Mouse (Mus musculus) heart, embryonic 12.5 days (tissue): ENCODE measurements at regions not wholly inside any gene's neighbourhood (a gene's known extent, or its start where the extent isn't known, plus 50 kb on each side); places are given as distances from the start of the nearest gene placed in this dataset.
A peak's percentile ranks its signal among the peaks of the same experiment; 100 is the strongest.

ENCODE experiments used
- ATAC-seq: fragments of 200-750 bp; cut with Nextera tagmentation; 2 replicates; pipeline ENCODE4 v1.8.0; 2017; ENCODE audit warnings: moderate TSS enrichment, moderate library complexity; ENCODE audit not compliant: insufficient number of reproducible peaks, low FRiP score
- H3K27ac ChIP-seq: fragments of 300-500 bp; sonication (generic); 2 replicates; pipeline ENCODE4 v1.5.1; 2016; ENCODE audit warnings: mild to moderate bottlenecking, moderate library complexity; ENCODE audit not compliant: poor library complexity, severe bottlenecking
- H3K27me3 ChIP-seq: fragments of 300-500 bp; sonication (generic); replicated peaks from 2 replicates; pipeline ENCODE4 v1.6.1; 2016; ENCODE audit warnings: mild to moderate bottlenecking, moderate library complexity
- H3K36me3 ChIP-seq: fragments of 300-500 bp; sonication (generic); 2 replicates; pipeline ENCODE4 v1.6.1; 2016; ENCODE audit warnings: mild to moderate bottlenecking, moderate library complexity
- H3K4me1 ChIP-seq: fragments of 300-500 bp; sonication (generic); replicated peaks from 2 replicates; pipeline ENCODE4 v1.6.1; 2016; ENCODE audit warnings: mild to moderate bottlenecking
- H3K4me2 ChIP-seq: fragments of 300-500 bp; sonication (generic); 2 replicates; pipeline ENCODE4 v1.6.1; 2016; ENCODE audit warnings: mild to moderate bottlenecking, moderate library complexity
- H3K4me3 ChIP-seq: fragments of 300-500 bp; sonication (generic); 2 replicates; pipeline ENCODE4 v1.5.1; 2016; ENCODE audit warnings: mild to moderate bottlenecking
- H3K9ac ChIP-seq: fragments of 300-500 bp; sonication (generic); 2 replicates; pipeline ENCODE4 v1.6.1; 2016; ENCODE audit warnings: mild to moderate bottlenecking, moderate library complexity
- H3K9me3 ChIP-seq: fragments of 300-500 bp; sonication (generic); replicated peaks from 2 replicates; pipeline ENCODE4 v1.6.1; 2016; ENCODE audit warnings: mild to moderate bottlenecking, moderate library complexity
- WGBS: fragments of 180-500 bp; shearing (Covaris S2); methylation state at CpG from one replicate; pipeline ENCODE4 v1.1.7; 2016; 5-methylcytosine and 5-hydroxymethylcytosine counted together

DNA sequence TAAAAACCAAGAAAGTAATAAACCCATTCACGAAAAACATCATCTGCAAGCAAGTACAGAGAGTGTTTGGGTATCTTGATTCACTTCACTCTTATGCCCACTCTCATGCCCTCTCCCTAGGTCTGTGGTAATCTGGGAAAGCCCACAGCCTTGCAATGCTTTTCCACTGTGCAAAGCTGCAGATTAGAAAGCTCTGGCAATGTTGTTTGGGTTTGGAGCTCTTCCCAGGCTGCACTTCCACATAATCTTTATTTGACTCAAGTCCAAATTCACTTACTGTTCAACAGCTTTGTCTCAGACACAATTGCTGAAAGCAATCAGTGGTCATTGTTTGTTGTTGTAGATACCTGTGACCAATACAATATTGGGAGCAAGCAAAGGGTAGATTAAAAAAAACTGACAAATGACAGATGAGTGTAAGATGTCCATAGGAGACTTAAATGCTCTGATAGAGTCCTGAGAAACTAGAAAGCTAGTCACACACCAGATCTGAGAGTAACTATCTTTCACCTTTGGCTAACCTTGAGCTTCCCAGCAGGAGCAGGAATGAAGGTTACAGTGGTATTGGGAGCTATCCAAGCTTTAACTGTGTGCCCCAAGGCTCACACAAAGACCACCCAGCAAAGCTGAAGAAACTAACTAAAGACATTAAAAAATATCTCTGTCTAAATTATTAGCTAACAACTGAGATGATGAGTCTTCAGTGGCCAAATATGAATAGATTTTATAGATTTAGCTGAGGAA lies 325.7 kb upstream of the Klf12 start:
- no peaks in the 10 kb centered on the region for H3K9me3 ChIP-seq
- no peak overlapping the region for H3K9ac ChIP-seq
- H3K36me3 ChIP-seq, result no peaks in the 10 kb centered on the region
- H3K4me2 ChIP-seq, result no peak overlapping the region
- H3K27me3 ChIP-seq, result no peaks in the 10 kb centered on the region
- H3K4me3 ChIP-seq, result no peak overlapping the region
- WGBS, result 91% methylated on average over 1 of the region's 1 CpGs
- ATAC-seq, result no peak
- peak overlapping the region; percentile 48; the same call in 1 of the 2 replicates for H3K27ac ChIP-seq
- H3K4me1 ChIP-seq, result peaks cover 6% of the 10 kb centered on the region; the same call in 1 of the 2 replicates

DNA sequence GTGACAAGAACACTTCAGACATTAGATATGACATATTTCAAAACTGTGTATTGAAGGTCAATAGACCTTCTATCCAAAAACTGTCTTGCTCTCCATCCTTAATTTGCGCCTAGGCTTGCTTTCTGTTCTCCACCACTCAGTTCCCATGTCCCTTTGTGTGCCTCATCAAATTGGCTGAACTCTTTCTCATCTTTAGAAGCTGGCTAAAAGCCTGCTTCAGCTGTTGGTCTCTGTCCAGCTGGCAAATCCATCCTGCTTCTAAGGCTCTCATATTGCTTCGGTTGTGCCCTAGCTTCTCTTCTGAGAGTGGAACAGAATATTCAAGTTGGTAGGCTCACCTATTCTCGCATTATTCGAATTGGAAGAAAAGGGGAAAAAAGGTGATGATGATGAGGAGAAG lies 322.6 kb upstream of the Klf12 start:
- ATAC-seq, result no peak
- H3K4me3 ChIP-seq, result no peak overlapping the region
- H3K4me1 ChIP-seq, result peaks cover 6% of the 10 kb centered on the region; the same call in 1 of the 2 replicates
- no peak overlapping the region for H3K9ac ChIP-seq
- H3K27me3 ChIP-seq, result no peaks in the 10 kb centered on the region
- no peaks in the 10 kb centered on the region for H3K9me3 ChIP-seq
- WGBS, result 85% methylated on average over 4 of the region's 4 CpGs
- no peak overlapping the region for H3K27ac ChIP-seq
- H3K4me2 ChIP-seq, result no peak overlapping the region
- H3K36me3 ChIP-seq, result no peaks in the 10 kb centered on the region

DNA sequence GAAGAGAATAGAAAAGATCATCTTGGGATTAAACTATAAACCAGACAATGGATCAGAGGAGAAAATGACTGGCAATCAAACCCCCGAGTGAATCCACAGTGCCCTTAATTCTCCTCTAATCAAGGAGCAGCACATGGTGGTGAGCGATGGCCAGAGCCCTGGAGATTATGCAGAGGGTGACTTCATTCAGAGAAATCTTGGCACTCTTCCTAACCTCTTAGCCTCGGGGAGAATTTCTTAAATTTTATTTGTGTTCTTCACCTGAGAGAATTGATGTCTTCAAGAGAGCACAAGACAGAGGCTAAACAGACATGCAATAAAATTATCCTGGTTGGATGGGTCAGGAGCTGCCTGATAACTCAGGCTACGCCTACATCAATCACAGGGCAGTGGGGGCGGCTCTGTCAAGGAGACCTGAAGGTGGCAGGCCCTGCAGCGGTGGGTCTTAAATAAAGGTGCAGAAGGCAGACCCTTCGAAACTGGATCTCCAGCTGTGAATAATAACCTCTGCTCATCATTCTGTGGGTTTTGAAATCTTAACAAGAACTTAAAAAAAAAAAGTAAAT lies 316.5 kb upstream of the Klf12 start:
- Histone ChIP-seq H3K4me2 (no peak overlapping the region), H3K4me1 (peaks cover 4% of the 10 kb centered on the region; the same call in 1 of the 2 replicates), H3K9me3 (no peaks in the 10 kb centered on the region), H3K27me3 (no peaks in the 10 kb centered on the region), H3K36me3 (no peaks in the 10 kb centered on the region), H3K27ac (no peak overlapping the region), H3K4me3 (no peak overlapping the region), H3K9ac (no peak overlapping the region)
- 35% methylated on average over 7 of the region's 7 CpGs for WGBS
- ATAC-seq, result no peak

DNA sequence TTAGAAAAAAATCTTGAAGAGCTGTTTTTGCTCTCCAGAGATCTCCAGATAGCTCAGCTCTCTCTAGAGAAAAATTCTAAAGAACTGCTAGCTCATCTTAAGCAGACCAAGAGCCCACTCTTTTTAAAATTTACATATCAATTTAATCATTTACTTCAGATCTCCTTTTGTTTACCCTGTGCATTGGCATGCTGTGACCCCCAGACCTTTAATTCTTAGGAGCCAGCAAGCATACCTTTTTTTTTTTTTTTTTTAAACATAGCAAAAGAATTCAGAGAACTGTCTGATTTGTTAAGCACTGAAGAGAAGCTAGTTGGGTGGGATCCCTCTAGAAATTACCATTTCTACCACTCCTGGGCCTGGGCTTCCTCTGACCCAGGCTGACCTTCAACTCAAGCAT lies 285.5 kb upstream of the Klf12 start:
- no peaks in the 10 kb centered on the region for H3K36me3 ChIP-seq
- H3K4me2 ChIP-seq, result no peak overlapping the region
- H3K4me3 ChIP-seq, result no peak overlapping the region
- H3K27me3 ChIP-seq, result no peaks in the 10 kb centered on the region
- no peaks in the 10 kb centered on the region for H3K9me3 ChIP-seq
- H3K9ac ChIP-seq, result no peak overlapping the region
- ATAC-seq, result no peak
- no peak overlapping the region for H3K27ac ChIP-seq
- no peaks in the 10 kb centered on the region for H3K4me1 ChIP-seq

DNA sequence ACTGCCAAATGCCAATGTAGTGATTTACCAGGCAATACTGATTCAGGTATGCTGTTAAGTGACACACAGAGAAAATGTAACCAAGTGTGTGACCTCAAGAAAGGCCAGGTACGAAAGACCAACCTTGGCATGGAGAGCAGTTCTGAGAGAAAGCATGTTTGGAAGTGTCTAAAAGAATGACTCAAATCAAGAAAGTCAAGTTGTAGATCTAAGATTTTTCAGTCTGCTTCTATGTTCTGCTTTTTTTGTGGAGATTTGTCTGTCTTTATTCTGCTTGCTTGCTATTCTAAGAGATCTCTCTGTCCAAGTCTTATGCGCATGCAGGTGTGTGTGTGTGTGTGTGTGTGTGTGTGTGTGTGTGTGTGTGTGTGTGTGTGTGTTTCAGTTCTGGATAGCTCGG lies 277.4 kb upstream of the Klf12 start:
- Histone ChIP-seq H3K27me3 (no peaks in the 10 kb centered on the region), H3K4me2 (no peak overlapping the region), H3K4me3 (no peak overlapping the region), H3K9me3 (no peaks in the 10 kb centered on the region), H3K9ac (no peak overlapping the region), H3K27ac (no peak overlapping the region), H3K4me1 (peaks cover 4% of the 10 kb centered on the region; the same call in 1 of the 2 replicates), H3K36me3 (no peaks in the 10 kb centered on the region)
- 83% methylated on average over 3 of the region's 3 CpGs for WGBS
- ATAC-seq, result no peak

DNA sequence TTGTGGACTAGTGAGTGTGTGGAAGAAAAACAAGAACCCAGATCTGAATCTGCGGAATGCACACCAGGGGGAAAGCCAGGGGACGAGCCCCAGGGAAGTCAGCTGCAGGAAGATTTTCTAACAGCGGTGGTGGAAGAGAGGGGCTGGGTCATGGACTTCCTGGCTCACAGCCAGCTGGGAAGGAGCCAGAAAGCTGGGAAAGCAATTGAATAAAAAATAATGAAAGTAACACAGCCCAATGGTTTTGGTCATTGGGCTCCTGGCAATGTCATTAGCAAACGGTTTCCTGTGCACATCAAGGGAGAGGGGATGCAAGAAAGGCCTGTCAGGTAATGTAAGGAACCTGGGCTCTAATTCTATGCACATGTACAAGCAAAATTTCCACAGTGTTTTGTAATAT lies 273.9 kb upstream of the Klf12 start:
- Histone ChIP-seq H3K27me3 (no peaks in the 10 kb centered on the region), H3K27ac (no peak overlapping the region), H3K9me3 (no peaks in the 10 kb centered on the region), H3K36me3 (no peaks in the 10 kb centered on the region), H3K9ac (no peak overlapping the region), H3K4me2 (peak overlapping the region; percentile 44), H3K4me1 (peaks cover 4% of the 10 kb centered on the region; the same call in 1 of the 2 replicates), H3K4me3 (no peak overlapping the region)
- 0 out of 2 replicates have a peak, but pooled peaks have one; percentile 53 for ATAC-seq
- WGBS, result 12% methylated on average over 4 of the region's 4 CpGs

DNA sequence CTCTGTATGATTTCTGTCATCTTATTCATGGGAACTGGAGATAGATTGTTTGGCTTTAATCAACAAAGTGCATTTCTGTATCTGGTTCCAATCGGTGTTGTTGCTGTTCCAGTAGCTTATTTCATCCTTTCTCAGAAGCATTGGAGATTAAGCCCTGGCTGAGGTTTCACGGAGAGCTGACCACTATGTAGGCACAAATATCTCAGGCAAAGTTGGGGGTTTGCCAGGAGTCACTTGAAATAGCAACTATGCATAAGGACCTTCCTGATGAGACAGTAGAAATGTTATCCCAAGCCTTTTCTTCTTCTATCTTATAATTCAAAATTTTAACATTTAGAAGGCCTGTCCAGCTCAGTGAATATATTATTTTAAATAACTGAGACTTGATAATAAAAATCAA lies 268.0 kb upstream of the Klf12 start:
- no peak overlapping the region for H3K4me2 ChIP-seq
- H3K9me3 ChIP-seq, result no peaks in the 10 kb centered on the region
- no peaks in the 10 kb centered on the region for H3K27me3 ChIP-seq
- H3K9ac ChIP-seq, result no peak overlapping the region
- H3K27ac ChIP-seq, result no peak overlapping the region
- no peak overlapping the region for H3K4me3 ChIP-seq
- peaks cover 13% of the 10 kb centered on the region for H3K4me1 ChIP-seq
- ATAC-seq, result no peak
- no peaks in the 10 kb centered on the region for H3K36me3 ChIP-seq
- WGBS, result 16% methylated on average over 2 of the region's 2 CpGs

DNA sequence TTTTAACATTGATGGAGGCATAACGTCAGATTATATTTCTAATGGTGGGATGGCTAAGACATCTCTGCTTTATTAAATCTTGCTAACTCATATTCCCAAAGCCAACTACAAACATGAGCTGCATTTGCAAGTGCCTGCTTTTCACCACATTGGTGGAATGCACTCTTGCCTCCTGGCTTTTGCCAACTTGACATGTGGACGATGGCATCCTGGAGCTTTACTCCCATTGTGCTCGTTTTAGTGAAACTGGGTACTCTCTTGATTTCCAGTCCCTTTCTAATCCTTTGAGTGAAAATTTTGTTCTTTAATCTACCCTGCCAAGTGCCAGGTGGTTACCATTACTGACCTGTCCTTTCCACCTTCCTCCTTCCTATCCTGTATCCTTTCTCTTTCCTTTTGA lies 265.8 kb upstream of the Klf12 start:
- Histone ChIP-seq H3K4me1 (peaks cover 13% of the 10 kb centered on the region), H3K4me2 (no peak overlapping the region), H3K9me3 (no peaks in the 10 kb centered on the region), H3K27ac (no peak overlapping the region), H3K36me3 (no peaks in the 10 kb centered on the region), H3K4me3 (no peak overlapping the region), H3K27me3 (no peaks in the 10 kb centered on the region), H3K9ac (no peak overlapping the region)
- ATAC-seq, result no peak
- 65% methylated on average over 3 of the region's 3 CpGs for WGBS

DNA sequence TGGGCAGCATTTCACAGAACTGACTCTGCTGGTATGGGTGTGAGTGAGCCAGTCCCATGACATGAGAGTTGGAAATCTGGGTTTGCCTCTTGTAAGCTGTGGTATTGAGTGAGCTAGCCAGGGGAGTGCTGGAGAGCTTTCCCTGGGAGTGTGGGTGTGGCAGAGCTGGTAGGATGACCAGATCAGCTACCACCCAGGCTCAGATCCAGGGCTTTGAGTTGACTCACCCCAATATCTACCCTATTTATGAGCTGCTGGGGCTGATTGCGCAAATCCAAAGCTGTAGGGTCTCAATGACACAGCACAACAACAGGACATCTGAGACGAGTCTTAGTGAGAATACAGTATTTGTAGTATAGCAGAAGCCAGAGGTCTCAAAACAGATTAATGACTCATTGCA lies 245.7 kb upstream of the Klf12 start:
- no peaks in the 10 kb centered on the region for H3K9me3 ChIP-seq
- no peaks in the 10 kb centered on the region for H3K36me3 ChIP-seq
- no peak overlapping the region for H3K4me2 ChIP-seq
- no peak overlapping the region for H3K27ac ChIP-seq
- no peaks in the 10 kb centered on the region for H3K27me3 ChIP-seq
- WGBS, result 73% methylated on average over 2 of the region's 2 CpGs
- no peaks in the 10 kb centered on the region for H3K4me1 ChIP-seq
- no peak overlapping the region for H3K9ac ChIP-seq
- no peak for ATAC-seq
- H3K4me3 ChIP-seq, result no peak overlapping the region

DNA sequence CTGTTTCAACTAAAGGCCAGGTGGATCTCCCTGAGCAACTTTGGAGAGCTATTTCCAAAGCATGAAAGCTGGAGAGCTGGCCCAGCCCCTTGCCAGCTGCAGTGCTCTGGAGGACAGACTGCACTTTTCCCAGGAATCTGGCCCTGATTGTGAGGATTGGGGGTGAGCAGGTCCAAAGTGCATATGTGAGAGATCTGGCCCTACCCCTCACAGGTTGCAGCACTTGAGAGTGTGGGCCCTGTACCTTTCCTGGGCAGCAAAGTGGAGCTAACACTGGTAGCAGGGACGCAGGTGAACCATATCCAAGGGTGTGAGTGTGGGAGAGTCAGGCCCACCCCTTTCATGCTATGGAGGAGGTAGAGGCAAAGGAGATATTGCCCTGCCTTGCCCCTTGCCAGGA lies 245.3 kb upstream of the Klf12 start:
- H3K9me3 ChIP-seq, result no peaks in the 10 kb centered on the region
- H3K4me1 ChIP-seq, result no peaks in the 10 kb centered on the region
- no peak overlapping the region for H3K27ac ChIP-seq
- no peak overlapping the region for H3K4me2 ChIP-seq
- H3K4me3 ChIP-seq, result no peak overlapping the region
- no peak overlapping the region for H3K9ac ChIP-seq
- H3K36me3 ChIP-seq, result no peaks in the 10 kb centered on the region
- 76% methylated on average over 1 of the region's 1 CpGs for WGBS
- H3K27me3 ChIP-seq, result no peaks in the 10 kb centered on the region
- no peak for ATAC-seq

DNA sequence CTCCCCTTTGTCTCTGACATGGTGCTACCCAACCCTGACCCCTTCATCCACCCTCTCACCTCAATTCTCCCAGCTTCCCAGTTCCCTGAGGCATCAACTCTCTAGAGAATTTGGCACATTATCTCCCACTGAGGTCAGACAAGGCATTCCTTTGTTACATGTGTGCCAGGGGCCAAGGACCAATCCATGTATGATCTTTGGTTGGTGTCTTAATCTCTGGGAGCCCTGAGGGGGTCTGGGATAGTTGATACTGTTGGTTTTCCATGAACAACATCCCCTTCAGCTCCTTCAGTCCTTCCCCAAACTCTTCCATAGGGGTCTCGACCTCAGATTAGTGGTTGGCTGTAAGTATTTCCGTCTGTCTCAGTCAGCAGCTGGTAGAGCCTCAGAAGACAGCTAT lies 224.9 kb upstream of the Klf12 start:
- H3K9ac ChIP-seq, result no peak overlapping the region
- no peaks in the 10 kb centered on the region for H3K27me3 ChIP-seq
- no peak overlapping the region for H3K4me2 ChIP-seq
- 0 out of 2 replicates have a peak, but pooled peaks cover 3% of the 10 kb centered on the region for H3K9me3 ChIP-seq
- H3K4me3 ChIP-seq, result no peak overlapping the region
- no peak overlapping the region for H3K27ac ChIP-seq
- no peak for ATAC-seq
- no peaks in the 10 kb centered on the region for H3K4me1 ChIP-seq
- WGBS, result 56% methylated on average over 2 of the region's 2 CpGs
- H3K36me3 ChIP-seq, result no peaks in the 10 kb centered on the region

DNA sequence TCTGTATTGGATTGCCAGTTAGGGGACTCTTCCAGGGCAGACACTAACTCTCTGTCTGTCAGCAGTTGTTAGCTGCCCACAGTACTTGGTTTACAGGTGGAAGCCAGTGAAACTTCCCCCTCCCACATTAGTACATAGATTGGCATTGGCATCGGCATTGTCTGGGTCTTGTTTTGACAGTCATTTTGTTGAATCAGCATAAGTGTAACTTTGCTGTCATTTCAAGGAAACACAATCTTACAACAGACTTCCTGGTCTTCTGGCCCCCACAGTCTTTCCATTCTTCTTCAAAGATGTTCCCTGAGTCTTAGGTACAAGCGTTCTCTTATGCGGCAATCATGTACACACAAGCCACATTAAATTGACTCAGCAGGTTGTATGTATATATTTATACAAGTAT lies 223.6 kb upstream of the Klf12 start:
- ATAC-seq, result no peak
- Histone ChIP-seq H3K27me3 (no peaks in the 10 kb centered on the region), H3K4me1 (no peaks in the 10 kb centered on the region), H3K9ac (no peak overlapping the region), H3K36me3 (no peaks in the 10 kb centered on the region), H3K4me2 (no peak overlapping the region), H3K4me3 (no peak overlapping the region), H3K27ac (no peak overlapping the region), H3K9me3 (0 out of 2 replicates have a peak, but pooled peaks cover 3% of the 10 kb centered on the region)
- WGBS, result 81% methylated on average over 3 of the region's 3 CpGs
